Mouse (Mus musculus) hematopoietic stem cell, adult 5-6 weeks (primary cell): ENCODE results near the gene Iqgap2. TPM values are rescaled to one million over a fixed set of nuclear protein-coding genes. Genes with fewer than 3 reads are reported as not detected.

Experiments used
- ATAC-seq, 2 experiments: fragments of 125-278 bp in 1 of 2; replicated peaks in 1 of 2; 2 replicates each; pipeline ENCODE4 v1.8.0; 2016 to 2017; ENCODE audit warnings: inconsistent platforms in 2 of 2, mild to moderate bottlenecking in 2 of 2, moderate number of reproducible peaks in 2 of 2, low read depth in 1 of 2, moderate TSS enrichment in 1 of 2; ENCODE audit not compliant: low FRiP score in 2 of 2, poor library complexity in 2 of 2, severe bottlenecking in 2 of 2, insufficient read depth in 1 of 2, low TSS enrichment in 1 of 2
- total RNA-seq: library from RNA; stranded (forward); fragments of 172-1452, 232-1000 nt; gene quantifications from 2 replicates; pipeline ENCODE4 v1.2.3, GENCODE M21; 2017

The Iqgap2 gene
- total RNA-seq, 1 experiment from 2014 or later, result 234 TPM

DNA sequence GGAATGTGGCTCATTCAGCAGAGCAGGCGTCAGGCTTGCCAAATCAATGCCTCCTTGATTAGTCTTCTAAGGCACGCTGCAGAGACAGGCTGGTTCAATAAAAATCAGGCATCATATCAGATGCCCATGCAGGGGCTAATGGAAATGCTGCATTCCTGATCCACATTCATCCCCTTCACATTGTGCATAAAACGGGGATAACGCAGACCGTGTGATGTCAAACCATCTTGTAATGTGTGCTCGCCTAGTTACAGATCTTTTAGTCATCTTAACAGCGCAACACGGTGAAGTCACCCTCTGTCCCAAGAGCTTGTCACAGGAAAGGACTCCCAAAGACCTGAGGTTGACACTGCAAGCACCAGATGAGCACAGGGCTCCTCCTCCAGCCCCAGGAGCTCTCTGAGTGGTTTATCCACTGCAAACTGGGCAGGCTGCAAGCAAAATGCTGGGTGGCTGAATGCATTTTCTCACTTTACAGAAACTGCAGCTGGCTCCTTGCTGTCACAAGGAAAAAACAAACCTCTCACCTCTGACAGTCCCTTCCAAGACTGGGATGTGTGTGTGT, 1.7 kb downstream of the Iqgap2 start:
- no peak for ATAC-seq

DNA sequence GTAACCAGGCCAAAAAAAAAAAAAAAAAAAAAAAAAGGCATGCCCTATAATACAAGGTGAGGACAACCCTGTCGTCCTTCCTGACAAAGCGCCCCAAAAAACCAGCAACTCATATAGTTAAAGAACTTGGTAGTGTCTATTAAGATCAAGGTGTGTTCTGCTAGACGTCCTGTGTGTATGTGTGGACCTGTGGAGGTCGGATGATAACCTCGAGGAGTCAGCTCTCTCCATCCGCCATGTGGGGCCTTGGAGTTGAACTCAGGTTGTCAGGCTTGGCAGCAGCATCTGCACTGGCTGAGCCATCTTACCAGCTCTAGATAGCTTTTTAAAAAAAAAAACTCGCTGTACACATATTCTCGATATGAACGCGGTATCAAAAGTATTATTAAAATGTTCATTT, 2.4 kb downstream of the Iqgap2 start:
- no peak for ATAC-seq

DNA sequence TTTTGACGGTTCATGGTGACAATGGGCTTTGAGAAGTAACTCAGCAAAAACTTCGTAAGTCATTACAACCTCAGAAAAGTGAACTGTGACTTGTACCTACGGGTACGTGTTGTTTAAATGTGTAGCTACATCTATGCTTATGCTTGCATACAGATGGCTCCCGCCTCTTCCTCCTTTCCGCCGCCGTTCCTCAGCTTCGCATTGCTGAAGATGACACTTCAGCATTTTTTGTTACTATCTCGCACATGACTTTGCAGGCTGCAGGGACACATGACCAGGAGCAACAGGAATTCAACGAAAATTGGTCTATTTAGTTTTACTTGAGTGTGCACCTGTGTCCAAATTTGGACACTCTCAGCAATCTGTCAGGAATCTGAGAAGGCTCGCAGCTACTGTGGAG, 3.1 kb downstream of the Iqgap2 start:
- ATAC-seq, result no peak

DNA sequence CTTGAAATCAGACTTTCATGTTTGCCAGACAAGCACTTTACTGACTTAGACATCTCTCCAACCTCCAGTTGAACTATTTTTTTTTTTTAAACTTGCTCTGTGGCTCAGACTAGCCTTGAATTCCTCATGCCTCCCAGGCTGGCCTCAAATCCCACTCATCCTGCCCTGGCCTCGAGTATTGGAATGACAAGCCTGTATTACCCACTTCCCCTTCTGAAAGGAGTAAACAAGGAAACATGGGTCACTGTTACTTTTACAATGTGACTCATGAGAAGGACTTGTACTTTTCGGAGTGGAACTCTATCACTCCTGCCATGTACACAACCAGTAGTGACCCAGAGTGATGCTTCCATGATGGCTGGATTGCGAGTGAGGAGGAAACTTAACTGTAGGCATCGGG, 3.6 kb downstream of the Iqgap2 start:
- no peak for ATAC-seq

DNA sequence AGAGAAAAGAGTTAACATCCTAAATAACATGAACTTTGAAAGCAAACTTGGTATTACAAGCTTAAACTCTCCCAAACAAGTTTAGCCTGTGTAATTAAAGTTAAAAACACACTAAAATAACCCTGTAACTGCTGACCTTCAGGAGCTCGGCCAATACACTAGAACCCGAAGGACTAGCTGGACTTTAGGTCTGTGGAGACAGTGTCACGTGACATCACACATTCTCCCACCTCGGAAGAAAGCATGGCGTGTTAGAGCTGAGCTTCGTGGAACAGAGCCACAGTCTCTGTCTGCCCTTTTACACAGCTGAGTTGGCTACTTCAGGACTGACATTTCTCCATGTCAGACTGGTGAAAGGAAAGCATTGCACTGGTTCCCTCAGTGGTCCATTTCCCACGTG, 4.3 kb downstream of the Iqgap2 start:
- no peak for ATAC-seq

DNA sequence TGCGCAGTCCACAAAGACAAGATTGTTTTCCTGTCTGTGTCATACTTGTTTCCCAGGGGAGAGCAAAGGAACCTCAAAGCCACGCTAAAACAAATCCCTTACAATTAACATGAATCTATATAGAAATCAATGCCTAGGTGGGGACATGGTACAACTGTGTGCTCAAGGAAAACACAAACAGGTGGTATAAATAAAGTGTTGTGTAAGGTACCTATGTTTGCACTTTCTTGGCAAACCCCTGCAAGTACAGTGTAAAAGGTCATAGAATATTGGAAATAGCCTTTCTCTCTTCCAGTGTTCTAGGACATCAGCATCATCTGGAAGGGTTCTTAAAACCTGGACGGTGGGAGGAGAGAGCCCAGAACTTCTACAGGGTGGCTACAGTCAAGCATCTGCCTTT, 7.3 kb downstream of the Iqgap2 start:
- ATAC-seq, result no peak

DNA sequence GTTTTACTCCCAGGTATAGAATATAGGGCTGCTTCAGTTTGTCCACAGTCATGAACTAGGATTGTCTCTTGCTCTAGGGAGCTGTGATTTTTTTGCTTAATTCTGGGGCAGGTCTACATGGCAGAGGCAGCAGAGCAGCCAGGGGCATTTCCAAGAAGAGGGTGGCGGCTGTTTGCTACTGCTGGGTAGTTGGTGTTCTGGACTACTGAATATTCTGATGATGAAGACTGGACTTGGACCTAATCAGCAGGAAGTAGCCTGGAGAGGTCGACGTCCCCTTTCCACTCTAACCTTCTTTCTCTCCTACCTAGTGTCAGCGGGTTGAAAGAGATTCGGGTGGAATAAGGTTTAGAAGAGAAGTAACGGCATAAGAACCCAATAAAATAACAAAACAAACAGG, 9.7 kb downstream of the Iqgap2 start:
- ATAC-seq, result no peak

DNA sequence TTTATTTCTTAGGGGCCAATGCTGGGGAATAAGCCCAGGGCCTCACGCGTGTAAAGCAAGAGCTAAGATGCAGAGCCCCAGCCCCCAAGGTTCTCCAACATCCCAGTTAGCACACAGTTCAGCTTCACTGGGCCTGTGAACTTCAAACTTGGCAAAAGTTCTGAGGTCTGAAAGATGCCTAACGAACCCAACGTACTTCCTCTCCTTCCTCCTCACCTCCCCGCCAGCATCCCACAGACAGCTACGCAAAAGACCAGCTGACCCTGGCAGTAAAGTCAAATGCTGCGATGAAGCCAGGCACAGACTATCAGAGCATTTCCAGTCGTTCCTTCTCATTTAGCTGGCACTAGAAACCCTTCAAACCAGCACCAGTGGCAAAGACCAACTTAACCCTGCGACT, 10.3 kb downstream of the Iqgap2 start:
- ATAC-seq, result peak; percentile 42 to 59

DNA sequence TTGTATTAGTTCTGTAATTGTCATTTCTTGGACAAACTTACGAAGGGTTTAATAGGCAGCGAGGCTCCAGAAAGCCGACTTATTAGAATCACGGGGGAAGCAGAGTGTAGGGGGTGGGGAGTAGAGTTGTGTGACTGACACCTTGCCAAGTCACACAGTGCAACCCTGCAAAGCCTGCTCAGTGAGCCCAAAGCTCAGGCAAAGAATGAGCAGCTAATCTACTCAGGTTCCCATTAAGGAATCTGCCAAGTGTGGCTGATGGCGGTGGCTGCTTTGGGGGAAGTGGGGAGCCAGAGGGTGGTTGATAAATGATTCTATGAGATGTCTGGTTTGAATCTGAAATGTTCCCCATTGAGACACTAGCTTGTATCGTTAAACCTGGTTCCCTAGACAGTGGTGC, 11.1 kb downstream of the Iqgap2 start:
- peak; percentile 49 to 50 for ATAC-seq

DNA sequence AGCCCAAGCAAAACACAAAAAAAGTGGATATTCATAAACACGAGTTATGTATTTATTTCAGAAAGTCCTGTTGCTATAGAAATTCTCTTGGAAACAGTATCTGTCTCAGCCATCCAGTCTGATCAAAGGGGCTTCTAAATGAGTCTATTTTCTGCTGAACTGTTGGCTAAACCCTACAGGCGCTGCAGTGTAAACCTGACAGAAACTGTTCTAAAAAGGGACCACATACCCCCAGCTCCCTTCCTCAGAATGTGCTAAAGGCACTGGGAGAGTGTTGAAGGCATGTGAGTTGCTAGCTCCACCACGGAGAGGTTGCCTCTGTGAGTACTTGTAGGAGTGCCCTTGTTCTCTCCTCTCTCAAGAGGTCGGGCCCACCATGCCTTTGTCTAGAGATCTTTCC, 19.7 kb downstream of the Iqgap2 start:
- ATAC-seq, result no peak

DNA sequence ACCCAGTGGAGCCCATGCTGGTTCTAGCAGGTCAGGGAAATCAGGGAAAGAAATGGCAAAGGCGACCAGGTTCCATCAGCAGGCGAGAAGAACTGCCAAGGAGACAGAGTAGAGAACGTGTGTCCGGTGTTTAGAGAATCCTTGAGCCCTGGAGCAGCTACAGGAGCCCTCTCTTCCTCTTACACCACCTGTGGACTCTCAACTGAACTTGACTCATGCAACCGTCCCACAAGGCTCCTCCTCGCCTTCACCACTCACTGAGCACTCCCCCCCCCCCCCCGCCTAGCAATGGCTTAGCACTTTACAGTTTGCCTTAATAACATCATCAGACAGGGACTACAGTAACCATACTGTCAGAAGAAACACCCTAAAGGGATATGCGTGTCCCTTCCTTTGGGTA, 21.1 kb downstream of the Iqgap2 start:
- no peak; a peak in 1 of 4 replicates for ATAC-seq

DNA sequence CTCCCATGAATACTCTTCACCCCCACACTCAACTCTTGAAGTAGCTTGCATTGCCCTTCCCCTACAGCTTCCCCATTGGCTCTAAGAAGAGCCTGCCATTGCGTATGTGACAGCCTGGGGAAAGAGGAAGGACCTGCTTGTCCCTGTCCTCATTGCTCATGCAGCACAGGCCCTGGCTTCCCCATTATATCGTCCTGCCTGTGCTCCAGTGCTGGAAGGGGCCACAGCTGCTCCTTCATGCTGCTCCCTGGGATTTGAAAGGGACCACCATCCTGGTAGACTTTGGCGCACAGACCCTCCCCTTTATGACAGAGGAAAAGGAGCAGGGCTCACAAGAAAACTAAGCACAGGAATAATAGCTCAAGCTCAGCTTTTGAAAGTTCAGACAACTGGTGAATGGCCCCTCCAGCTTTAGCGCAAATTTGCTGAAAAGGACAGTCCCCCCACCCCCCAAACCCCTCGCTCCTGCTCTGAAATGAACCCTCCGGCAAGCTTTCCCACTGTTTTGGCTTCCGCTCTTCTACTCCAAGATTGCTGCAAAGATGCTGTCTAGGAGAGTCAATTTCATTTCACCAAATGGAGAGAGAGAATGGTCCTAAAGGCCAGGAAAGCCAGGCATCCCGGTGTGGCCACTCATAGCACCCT, 22.7 kb downstream of the Iqgap2 start:
- peak; percentile 96 to 98 for ATAC-seq

DNA sequence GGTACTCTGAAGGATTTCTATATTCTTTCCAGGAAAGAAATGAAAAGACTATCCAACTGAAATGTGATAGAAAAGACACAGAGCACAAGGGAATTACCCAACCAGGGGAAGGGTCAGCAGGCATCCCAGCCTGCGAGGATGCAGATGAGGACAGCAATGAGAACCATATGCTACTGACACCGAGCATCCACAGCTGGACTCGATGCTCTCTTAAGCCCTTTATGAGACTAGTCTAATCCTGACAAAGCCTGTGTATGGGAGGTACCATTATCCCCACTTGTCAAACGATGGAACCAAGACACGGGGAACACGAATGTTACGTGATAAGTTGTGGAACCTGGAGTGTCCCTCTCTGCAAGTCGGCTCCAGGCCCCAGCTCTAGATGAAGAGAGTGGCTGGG, 29.5 kb downstream of the Iqgap2 start:
- ATAC-seq, result no peak

DNA sequence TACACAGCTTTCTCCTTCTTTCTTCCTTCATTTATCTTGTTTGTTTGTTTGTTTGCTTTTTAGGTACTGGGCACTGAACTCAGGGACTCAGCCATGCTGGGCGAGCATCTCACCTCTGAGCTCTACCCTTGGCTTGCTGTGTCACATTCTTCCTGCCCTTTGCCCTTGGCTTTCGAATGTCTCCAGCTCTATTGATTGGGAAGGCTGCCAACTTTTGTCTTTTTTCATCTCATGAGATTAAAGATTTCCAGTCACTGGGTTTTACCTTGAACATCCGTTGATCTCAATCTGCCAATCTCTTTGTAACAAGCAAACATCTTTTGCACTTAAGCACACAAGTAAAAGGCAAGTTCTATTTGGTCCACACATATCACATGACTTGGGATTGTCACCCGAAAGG, 32.5 kb downstream of the Iqgap2 start:
- no peak for ATAC-seq

DNA sequence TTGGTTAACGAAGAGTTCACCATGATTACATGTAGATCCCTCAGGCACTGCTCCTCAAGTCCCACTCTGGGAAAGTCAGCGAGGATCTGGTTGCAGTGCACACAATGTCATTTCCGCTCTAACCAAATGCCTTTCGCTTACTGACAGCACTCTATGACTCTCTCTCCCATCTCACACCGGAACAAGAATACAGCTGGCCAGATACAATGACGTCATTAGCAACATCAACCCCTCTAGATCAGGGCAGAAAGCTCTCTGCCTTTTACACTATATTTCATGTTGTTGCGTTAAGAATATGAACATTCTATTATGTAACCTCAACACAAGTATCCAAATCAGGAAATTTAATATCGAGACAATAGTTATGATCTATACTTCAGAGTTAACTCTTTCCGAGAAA, 32.9 kb downstream of the Iqgap2 start:
- ATAC-seq, result no peak

DNA sequence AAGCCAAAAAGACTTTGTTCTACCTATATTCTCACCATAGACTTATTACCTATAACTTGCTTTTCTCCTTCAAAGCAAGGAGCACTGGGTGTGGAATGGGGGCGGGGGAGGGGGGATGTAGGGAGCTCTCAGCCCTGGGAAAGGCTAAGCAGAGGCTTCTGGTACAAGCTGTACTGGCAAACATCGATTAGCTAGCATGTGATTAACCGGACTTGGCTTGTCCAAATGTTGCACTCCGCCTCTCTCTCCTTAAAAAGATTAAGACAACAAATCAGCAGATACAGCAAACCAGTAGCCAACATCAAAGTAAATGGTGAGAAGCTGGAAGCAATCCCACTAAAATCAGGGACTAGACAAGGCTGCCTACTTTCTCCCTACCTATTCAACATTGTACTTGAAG, 36.2 kb downstream of the Iqgap2 start:
- ATAC-seq, result no peak

DNA sequence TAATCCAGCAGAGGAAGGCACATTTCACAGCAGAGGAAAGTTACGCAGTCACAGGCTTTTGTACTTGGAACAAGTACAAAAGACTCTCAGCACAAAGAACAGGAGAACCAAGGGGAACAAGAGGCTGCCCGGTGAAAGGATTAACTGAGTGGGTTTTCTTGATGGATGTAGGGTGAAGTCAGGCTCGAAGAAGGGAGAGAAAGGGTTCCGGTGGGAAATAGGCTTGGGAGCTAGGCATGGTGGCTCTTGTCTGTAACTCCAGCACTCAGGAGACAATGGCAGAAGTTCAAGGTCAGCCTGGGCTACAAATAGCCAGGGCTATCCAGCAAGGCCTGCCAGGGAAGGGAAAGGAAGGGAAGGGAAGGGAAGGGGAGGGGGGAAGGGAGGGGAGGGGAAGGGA, 40.1 kb downstream of the Iqgap2 start:
- no peak for ATAC-seq

DNA sequence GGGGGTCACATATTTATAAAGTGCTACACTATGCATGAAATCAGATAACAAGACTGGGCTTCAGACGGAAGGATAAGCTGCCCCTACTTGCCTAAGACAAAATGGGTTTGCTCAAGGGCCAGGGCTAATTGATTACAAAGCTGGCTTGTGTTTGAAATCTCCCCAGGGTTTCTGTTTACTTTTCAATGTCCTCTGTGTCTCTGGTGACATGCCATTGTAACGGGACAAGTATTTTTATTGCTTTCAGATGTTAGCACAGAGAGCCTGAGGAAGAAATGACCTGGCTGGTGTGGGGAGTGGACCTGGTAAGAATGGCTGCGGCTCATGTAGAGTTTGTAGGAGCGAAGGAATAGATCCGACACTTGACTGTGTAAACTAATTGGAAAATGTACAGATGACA, 41.3 kb downstream of the Iqgap2 start:
- ATAC-seq, result no peak

DNA sequence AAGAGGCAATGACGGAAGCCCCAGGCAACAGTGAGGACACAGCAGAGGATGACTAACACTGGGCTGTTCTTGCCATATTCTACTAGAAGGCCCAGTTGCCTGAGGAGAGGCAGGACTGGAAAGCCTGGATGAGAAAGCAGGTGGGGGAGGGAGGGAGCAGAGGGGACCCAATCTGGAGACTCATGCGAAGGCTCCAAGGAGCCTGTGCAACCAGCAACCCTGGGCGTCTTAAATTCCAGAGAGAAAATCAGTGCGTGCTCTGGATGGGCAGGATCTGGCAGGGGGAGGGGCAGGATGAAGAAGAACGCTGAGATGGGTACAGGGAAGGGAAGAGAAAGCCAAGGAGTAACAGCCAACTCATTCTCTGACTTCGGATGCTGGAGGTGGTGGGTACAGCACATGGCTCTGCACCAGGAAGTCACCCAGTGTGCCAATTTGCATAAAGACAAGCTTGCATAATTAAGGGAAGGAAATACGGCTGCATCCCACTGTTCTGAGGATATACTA, 42.2 kb downstream of the Iqgap2 start:
- ATAC-seq, result peak in 1 of 2 experiments; percentile 54; a peak in 1 of 4 replicates
